Mouse (Mus musculus) gastrocnemius, adult 18-20 months (tissue): ENCODE measurements at regions not wholly inside any gene's neighbourhood (a gene's known extent, or its start where the extent isn't known, plus 50 kb on each side); places are given as distances from the start of the nearest gene placed in this dataset.

Source experiments
- DNase-seq: peaks from one replicate; pipeline ENCODE4 v3.0.0; 2021; ENCODE audit warnings: low spot score

- DNase-seq, result no peak
Measured at GRCm38 (mm10) chr17:79497629-79498028, 114.0 kb upstream of the Rmdn2 start.

- no peak for DNase-seq
Measured at GRCm38 (mm10) chr17:79498321-79498720, 113.3 kb upstream of the Rmdn2 start.

DNA sequence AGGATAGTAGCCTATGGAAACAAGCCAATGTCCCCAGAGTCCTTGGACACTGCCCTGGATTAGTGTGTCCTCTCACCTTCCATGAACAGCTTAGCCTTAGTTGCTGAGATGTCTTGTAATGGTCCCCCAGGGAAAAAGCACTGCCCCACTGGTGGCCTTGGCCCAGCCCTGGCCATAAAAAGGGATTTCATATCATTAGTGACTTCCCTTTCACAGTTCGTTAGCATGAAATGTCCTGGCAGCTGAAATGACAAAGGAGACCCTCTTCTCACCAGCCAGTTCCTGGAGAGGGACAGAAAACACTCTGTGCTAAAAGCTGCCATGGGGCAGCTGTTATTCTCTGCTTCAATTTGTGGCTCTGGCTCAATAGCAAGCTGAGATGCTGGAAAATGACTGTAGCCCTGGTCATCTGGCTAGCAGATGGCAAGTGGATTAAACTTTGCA lies 110.6 kb upstream of the Rmdn2 start:
- DNase-seq, result no peak

DNA sequence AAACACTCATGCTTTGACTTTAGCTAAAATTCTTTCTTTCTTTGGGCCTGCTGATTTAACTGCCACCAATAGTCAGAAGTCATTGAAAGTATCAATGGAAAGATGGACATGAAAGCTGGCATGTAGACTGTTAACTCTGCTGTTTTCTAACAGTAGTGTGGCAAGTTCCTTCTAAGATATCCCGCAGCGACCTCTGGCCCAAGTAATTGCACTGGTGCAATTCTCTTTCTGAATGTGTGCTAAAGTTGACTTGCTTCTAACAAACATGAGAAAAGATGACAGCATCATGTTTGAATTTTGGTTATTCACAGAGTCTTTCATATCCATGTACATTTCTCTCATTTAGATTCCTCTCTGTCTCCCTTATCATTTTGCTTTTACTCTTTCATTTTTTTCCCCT lies 109.7 kb upstream of the Rmdn2 start:
- no peak for DNase-seq

DNA sequence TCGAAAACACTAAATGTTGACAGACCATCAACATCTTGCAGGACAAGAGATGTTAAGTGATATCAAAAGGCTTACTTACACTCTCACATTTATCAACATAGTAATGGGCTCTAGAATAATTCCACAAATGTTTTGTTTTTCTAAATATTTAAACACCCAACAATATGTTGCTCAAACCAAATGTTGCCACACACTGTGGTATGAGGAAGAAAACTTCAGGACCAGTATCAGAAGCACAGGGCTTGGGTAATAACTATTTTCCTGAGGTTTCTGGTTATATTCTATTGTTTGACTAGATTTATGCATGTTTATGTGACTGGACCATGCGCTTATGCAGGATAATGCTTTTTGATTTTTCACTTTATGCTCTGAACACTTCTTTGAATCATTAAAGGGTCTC lies 108.6 kb upstream of the Rmdn2 start:
- no peak for DNase-seq

DNA sequence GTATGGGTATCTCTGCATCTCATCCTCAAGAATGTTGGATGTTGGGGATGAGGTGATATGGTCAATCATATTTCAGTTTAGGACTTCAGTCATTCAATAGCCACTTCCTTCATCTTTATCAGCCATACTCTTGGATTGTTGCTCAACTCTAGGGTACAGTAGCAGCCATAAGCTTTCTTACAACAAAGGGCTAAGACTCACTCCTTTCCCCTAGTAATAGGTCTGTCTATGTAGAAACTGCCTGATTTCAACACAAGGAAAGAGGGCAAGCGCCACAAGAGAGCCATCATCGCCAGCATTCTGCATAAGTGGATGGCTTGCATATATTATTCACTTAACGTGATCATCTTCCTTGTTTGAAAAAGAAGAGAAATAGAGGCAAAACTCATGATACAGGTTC lies 107.5 kb upstream of the Rmdn2 start:
- DNase-seq, result no peak

GRCm38 (mm10) chr17:79505565-79505964 lies 106.1 kb upstream of the Rmdn2 start:
- no peak for DNase-seq

DNA sequence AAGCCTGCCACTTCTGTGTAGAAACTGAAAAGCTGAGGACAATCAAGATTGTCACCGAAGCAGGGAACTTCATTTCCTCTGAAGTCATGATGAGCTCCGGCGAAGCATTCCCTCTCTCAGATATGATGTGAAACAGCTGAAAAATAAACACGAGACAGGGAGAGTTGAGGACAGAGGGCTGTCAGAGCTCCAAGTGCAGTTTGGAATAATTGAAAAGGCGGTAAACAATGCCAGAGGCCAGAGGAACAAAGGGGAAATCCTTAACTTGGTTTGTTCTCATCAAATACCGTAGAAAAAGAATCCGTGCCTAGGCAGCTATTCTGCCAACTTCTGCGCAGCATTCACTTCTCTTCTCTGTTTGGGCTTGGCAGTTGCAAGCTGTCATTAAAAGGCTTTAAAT lies 102.4 kb upstream of the Rmdn2 start:
- DNase-seq, result no peak

GRCm38 (mm10) chr17:79509957-79510710 lies 101.5 kb upstream of the Rmdn2 start:
- no peak for DNase-seq

- DNase-seq, result no peak
Measured at GRCm38 (mm10) chr17:79511218-79511617, 100.4 kb upstream of the Rmdn2 start.

GRCm38 (mm10) chr17:79514076-79514475 lies 97.6 kb upstream of the Rmdn2 start:
- DNase-seq, result no peak

- no peak for DNase-seq
Measured at GRCm38 (mm10) chr17:79518185-79518584, 93.5 kb upstream of the Rmdn2 start.

GRCm38 (mm10) chr17:79518696-79519095 lies 93.0 kb upstream of the Rmdn2 start:
- no peak for DNase-seq

DNA sequence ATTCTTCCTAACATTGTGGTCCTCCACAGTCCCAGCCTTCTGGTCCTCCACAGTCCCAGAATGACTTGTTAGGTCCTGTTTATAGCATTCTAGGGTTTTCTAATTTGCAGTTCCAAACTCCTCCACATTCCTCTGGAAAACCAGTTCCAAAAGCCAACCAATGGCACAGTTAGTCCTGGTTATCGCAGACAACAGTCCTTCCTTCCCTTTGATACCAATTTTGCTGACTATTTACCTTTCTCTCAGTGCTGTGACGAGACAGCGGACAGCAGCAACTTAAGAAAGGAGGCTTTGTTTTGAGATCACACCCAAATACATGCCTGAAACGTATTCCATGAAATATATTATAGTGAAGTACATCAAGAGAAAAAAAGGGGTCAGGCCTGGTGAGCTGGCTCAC lies 92.3 kb upstream of the Rmdn2 start:
- DNase-seq, result no peak

DNA sequence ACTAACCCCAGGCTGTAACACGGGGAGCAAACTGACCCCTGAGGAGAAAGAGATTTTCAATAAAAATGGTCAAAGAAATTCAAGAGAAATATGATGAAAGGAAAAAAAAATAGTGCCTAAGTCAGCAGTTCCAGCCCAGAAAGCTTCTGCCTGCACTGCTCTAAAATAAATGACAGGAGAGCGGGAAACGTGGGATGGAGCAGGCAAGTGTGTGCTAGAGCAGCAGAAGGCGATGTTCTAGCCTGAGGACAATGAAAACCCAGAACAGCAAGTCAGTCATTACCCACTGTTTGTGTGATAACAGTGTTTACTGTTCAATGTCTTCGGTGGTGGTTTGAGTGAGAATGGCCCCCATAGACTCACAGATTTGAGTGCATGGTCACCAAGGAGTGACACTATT lies 91.4 kb upstream of the Rmdn2 start:
- DNase-seq, result no peak

GRCm38 (mm10) chr17:79521691-79522090 lies 90.0 kb upstream of the Rmdn2 start:
- DNase-seq, result no peak

DNA sequence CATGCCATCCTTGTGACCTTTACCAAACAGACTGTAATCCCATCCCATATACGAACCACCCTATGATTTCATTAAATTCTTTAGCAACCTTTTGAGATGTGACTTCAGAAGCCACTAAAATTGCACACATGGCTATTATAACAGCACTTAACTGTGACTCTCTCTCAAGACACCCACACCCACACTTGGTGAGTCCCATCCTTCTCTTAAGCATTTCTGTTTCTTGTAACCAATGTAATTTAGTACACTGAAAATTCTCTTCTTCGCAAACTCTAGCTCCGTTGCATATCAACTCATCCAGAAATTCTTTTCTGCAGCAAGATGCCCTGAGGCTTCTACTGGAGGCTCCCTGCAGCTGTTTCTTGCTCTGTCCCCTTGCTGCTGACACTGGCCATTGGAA lies 88.4 kb upstream of the Rmdn2 start:
- DNase-seq, result no peak

- no peak for DNase-seq
Measured at GRCm38 (mm10) chr17:79527391-79527790, 84.3 kb upstream of the Rmdn2 start.

DNA sequence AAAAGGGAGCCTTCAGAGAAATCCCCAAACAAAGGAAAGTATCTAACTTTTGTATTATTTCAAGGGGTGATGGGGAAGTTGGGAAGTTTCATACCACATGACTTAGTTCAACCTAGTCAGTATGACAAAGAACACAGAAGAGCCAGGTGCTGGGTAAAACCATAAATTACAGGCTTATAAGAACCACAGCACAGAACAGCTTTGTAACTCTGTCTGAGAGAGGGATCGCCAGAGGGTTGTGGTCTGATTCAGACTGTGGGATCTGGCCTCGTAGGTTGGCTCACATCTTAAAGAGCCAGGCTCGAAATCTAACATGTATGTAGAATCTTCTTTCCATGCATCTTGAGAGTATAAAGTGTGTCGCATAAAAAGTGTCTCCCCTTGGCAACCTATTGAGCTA lies 75.1 kb upstream of the Rmdn2 start:
- DNase-seq, result no peak

DNA sequence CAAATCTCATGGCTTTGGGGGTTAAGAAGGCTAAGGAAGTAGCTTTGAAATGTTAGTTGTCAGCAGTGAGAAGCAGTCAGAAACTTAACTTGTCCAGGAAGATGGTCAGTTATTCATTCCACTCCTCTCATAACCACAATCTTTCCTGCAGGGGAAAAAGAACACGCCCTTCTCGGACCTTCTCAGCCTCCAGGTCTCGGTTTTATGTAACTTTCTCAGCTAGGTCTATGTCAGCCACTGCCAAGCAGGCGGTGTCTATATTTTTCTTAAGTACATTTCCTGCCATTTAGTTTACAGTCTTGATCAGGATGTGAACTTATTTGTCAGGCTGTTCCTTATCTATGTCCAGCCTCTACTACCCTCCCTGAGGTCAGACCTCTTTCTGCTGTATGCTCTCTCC lies 72.9 kb upstream of the Rmdn2 start:
- no peak for DNase-seq

GRCm38 (mm10) chr17:79540038-79540437 lies 71.6 kb upstream of the Rmdn2 start:
- no peak for DNase-seq

DNA sequence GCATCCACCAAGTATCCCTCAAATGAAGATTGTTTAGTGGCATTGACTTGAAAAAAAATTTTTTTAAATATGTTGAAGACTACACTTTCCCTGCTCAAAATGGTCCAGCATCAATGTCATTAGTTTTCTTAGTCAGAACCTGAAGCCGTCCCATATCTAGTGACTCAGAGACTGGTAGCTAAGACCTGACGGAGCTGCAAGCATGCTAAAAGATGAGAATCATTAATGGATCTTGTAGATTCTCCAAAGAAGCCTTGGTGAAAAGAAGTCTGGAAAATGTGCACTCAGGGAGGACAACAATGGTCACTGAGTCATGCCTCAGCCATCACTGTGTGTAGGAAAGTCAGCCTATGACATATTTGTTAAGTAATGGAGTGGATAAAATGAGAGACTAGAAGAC lies 71.2 kb upstream of the Rmdn2 start:
- DNase-seq, result no peak

- peak; percentile 65 for DNase-seq
Measured at GRCm38 (mm10) chr17:79543907-79544522, 67.6 kb upstream of the Rmdn2 start.
